Mouse (Mus musculus) C2C12 (cell line): ENCODE data around the gene Emp2. TPM values are rescaled to one million over a fixed set of nuclear protein-coding genes. Genes with fewer than 3 reads are reported as not detected.
A peak's percentile ranks its signal among the peaks of the same experiment; 100 is the strongest.

ENCODE experiments used
- H3K27me3 ChIP-seq: one replicate; pipeline ENCODE4 v1.6.1; 2011; ENCODE audit not compliant: control insufficient read depth, insufficient read depth, insufficient read length
- H3K36me3 ChIP-seq: one replicate; pipeline ENCODE4 v1.6.1; 2011; ENCODE audit not compliant: control insufficient read depth, insufficient read depth
- H3K4me3 ChIP-seq: one replicate; pipeline ENCODE4 v1.5.1; 2011; ENCODE audit warnings: mild to moderate bottlenecking, control low read depth; ENCODE audit not compliant: poor library complexity, insufficient read depth, severe bottlenecking
- H3K79me2 ChIP-seq: one replicate; pipeline ENCODE4 v1.6.1; 2011; ENCODE audit not compliant: control insufficient read depth, insufficient read depth
- H3K79me3 ChIP-seq: one replicate; pipeline ENCODE4 v1.6.1; 2011; ENCODE audit warnings: low read depth, control low read depth
- H3ac ChIP-seq: one replicate; pipeline ENCODE3; 2011; ENCODE audit warnings: low read depth; ENCODE audit not compliant: control insufficient read depth, insufficient read length
- CEBPB ChIP-seq: IDR thresholded peaks from one replicate; pipeline ENCODE4 v1.6.1; 2011; ENCODE audit warnings: low read depth, mild to moderate bottlenecking, control low read depth, moderate library complexity
- CTCF ChIP-seq: IDR thresholded peaks from one replicate; pipeline ENCODE4 v1.5.1; 2011; ENCODE audit not compliant: control insufficient read depth, insufficient read depth, insufficient read length
- FOSL1 ChIP-seq: IDR thresholded peaks from one replicate; pipeline ENCODE4 v1.8.0; 2011; ENCODE audit warnings: mild to moderate bottlenecking, low read length; ENCODE audit not compliant: poor library complexity, insufficient read depth, severe bottlenecking
- MAX ChIP-seq: IDR thresholded peaks from one replicate; pipeline ENCODE4 v1.6.1; 2011; ENCODE audit warnings: mild to moderate bottlenecking, control low read depth
- MYOD1 ChIP-seq: IDR thresholded peaks from one replicate; pipeline ENCODE4 v1.6.1; 2011; ENCODE audit warnings: low read depth; ENCODE audit not compliant: control insufficient read depth, insufficient read length
- MYOG ChIP-seq: IDR thresholded peaks from one replicate; pipeline ENCODE4 v1.6.1; 2011; ENCODE audit not compliant: control insufficient read depth, insufficient read length; ENCODE audit errors: extremely low read depth
- USF1 ChIP-seq: IDR thresholded peaks from one replicate; pipeline ENCODE4 v1.6.1; 2011; ENCODE audit warnings: low read depth, mild to moderate bottlenecking, control low read depth, moderate library complexity
- long read RNA-seq, 2 experiments: library from polyadenylated mRNA; unstranded; transcript quantifications; one replicate each; pipeline ENCODE4 v2.0.0; 2019 to 2020
- polyA plus RNA-seq: library from polyadenylated mRNA; unstranded; fragments of >200 nt; fragmentation: generic; extraction: Trizol; gene quantifications from one replicate; pipeline ENCODE4 v1.2.1, GENCODE M21; 2012; ENCODE audit warnings: missing spikeins

The Emp2 gene
- 41.2 TPM for polyA plus RNA-seq
- long read RNA-seq, experiment 1, transcript Emp2-201 (5 exons, 3,440 nt), result major isoform, 74 of 99 reads
- long read RNA-seq, experiment 1, partial matches to known transcripts, result 4 of 99 reads
- long read RNA-seq, experiment 1, other reads (novel, unspliced or antisense), result 21 of 99 reads
- long read RNA-seq, experiment 2, transcript Emp2-201 (5 exons, 3,440 nt), result major isoform, 219 of 272 reads
- long read RNA-seq, experiment 2, partial matches to known transcripts, result 8 of 272 reads
- long read RNA-seq, experiment 2, other reads (novel, unspliced or antisense), result 45 of 272 reads

DNA sequence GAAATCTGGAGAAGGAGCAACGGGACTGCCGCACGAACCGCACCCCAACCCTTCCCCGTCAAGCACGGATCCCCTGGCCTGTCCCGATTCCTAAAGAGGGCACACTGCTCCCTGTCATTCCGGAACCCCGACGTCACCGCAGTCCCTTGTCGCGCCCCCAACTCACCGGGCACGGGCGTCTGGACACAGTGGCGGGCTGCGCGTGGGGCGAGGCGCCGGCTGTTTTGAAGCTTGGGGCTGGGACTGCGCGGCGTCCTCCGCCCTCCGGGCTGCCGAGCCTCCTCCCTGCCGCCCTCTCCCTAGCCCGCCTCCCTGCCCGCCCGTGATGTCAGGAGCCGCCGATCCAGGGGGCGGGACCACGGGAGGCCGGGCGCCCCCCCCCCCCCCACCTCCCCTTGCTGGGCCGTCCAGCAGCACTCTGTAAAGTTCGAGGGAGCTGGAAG lies at the start of gene Emp2:
TSS of gene Emp2 (minus strand) at position 323 of the 443 bp plus-strand sequence.
- Histone ChIP-seq H3K79me2 (peaks cover 44% of the 10 kb centered on the region), H3K79me3 (peaks cover 10% of the 10 kb centered on the region), H3K27me3 (no peaks in the 10 kb centered on the region), H3K4me3 (peak within 1 kb of the TSS; percentile 49), H3ac (peak within 1 kb of the TSS; percentile 72), H3K36me3 (no peaks in the 10 kb centered on the region)
- no peak for TF ChIP-seq FOSL1
- TF ChIP-seq USF1, result no peak

DNA sequence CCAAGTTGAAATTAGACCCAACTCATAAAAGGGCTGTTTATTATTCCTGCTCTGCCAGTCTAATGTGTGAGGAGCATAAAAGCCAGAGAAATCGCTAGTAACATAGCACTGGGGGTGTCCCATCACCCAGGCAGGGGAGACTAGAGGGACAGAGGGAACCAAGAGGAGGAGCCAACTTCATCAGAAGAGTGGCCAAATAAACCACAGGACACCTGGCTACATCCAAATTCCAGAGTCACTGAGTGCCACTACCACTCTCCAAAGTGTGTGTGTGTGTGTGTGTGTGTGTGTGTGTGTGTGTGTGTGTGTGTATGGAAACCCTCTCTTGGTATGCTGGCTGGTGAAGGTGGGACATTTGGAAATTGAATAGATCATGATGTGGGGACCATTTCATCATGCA lies 49.3 kb upstream of the Emp2 start:
- Histone ChIP-seq H3ac (no peak overlapping the region), H3K79me3 (no peaks in the 10 kb centered on the region), H3K36me3 (no peaks in the 10 kb centered on the region), H3K4me3 (no peak overlapping the region), H3K79me2 (no peaks in the 10 kb centered on the region), H3K27me3 (no peaks in the 10 kb centered on the region)
- no peak for TF ChIP-seq CEBPB
- TF ChIP-seq USF1, result no peak
- TF ChIP-seq FOSL1, result no peak
- no peak for TF ChIP-seq MYOD1
- TF ChIP-seq MAX, result no peak
- TF ChIP-seq CTCF, result no peak
- TF ChIP-seq MYOG, result no peak

DNA sequence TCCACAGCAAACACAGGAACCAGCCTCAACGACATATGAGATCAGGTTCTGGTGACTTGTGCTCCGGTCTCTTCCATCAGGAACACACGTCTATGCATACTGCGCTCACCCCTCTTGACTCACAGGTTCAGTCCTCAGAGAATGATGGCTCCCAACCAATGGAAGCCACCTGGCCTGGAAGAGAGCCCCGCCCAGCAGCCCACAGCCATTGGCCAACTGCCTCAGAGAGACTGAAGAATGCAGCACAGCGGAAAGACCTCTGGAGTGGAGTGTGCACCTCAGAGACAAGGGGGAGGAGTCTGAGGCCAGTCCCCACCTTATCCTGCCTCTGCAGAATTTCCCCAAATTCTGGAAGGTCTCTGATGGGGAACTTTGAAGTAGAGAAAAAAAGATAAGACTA lies 45.5 kb upstream of the Emp2 start:
- Histone ChIP-seq H3K79me2 (no peaks in the 10 kb centered on the region), H3K79me3 (no peaks in the 10 kb centered on the region), H3K27me3 (no peaks in the 10 kb centered on the region), H3K4me3 (no peak overlapping the region), H3ac (no peak overlapping the region), H3K36me3 (no peaks in the 10 kb centered on the region)
- no peak for TF ChIP-seq MYOD1

DNA sequence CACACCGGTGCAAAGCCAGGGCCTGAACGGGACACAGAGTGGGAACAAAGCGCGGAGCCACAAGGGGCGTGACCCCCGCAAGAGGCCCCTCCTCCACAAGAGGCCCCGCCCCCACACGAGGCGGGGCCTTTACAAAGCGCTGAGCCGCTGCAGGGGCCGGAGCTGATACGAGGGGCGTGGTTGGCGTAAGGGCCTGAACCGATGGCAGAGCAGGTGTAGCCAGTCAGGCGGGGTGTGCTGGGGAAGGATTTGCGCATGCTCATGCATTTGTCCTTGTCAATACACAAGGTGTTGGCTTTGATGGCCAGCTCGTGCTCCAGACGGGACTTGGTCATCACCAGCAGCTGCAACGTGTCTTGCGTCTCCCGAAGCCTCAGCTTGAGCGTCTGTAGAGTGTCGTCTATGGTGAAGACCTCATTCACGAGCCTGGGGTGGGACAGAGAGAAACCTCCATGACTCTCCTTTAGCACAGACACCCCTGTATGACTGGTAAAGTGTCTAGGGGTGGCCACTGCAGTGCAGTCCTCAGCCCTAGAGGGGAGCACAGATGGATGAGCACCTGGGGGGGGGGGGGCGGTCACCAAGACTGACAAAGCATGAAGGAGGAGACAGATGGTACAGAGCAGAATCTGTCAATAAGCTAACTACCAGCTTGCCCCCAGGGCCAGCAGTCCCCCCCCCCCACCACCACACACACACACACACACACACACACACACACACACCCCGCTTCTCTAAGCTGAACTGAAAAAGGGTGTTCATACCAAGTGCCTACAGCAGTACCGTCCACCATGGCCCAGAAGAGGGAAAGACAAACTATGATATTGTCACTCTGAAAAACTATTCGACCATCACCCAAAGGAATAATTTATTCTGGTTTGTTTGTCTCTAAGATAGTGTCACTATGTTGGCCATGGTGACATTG lies 44.5 kb upstream of the Emp2 start:
- no peak for TF ChIP-seq FOSL1
- TF ChIP-seq MYOD1, result no peak
- TF ChIP-seq USF1, result no peak
- no peak for TF ChIP-seq CTCF
- TF ChIP-seq MYOG, result no peak
- no peak for TF ChIP-seq MAX
- no peak for TF ChIP-seq CEBPB
- H3K4me3 ChIP-seq, result no peak overlapping the region

DNA sequence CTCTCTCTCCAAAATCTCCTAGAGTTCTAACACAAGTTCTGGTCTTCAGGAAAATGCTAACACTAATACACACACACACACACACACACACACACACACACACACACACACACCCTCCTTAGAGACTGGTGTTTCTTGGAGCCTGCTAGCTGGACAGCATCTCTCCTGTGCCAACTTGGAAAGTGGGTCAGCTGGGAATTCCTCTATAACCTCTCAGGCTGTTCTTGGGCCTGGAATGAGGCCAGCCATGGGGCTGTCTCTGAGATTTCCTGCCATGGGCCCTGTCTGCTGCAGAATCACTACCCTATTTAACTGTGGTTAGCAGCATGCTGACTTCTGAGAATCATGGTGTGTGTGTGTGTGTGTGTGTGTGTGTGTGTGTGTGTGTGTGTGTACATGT lies 41.2 kb upstream of the Emp2 start:
- H3ac ChIP-seq, result no peak overlapping the region
- no peaks in the 10 kb centered on the region for H3K79me3 ChIP-seq
- H3K4me3 ChIP-seq, result no peak overlapping the region
- no peaks in the 10 kb centered on the region for H3K79me2 ChIP-seq
- no peaks in the 10 kb centered on the region for H3K27me3 ChIP-seq
- H3K36me3 ChIP-seq, result no peaks in the 10 kb centered on the region
- TF ChIP-seq CEBPB (no peak), USF1 (no peak), MYOG (no peak), CTCF (no peak), FOSL1 (no peak), MYOD1 (no peak), MAX (no peak)

More for the DNA sequence above, 44.5 kb upstream of the Emp2 start:
- no peak overlapping the region for H3ac ChIP-seq
- H3K79me2 ChIP-seq, result no peaks in the 10 kb centered on the region
- H3K36me3 ChIP-seq, result no peaks in the 10 kb centered on the region
- no peaks in the 10 kb centered on the region for H3K79me3 ChIP-seq
- H3K27me3 ChIP-seq, result no peaks in the 10 kb centered on the region

DNA sequence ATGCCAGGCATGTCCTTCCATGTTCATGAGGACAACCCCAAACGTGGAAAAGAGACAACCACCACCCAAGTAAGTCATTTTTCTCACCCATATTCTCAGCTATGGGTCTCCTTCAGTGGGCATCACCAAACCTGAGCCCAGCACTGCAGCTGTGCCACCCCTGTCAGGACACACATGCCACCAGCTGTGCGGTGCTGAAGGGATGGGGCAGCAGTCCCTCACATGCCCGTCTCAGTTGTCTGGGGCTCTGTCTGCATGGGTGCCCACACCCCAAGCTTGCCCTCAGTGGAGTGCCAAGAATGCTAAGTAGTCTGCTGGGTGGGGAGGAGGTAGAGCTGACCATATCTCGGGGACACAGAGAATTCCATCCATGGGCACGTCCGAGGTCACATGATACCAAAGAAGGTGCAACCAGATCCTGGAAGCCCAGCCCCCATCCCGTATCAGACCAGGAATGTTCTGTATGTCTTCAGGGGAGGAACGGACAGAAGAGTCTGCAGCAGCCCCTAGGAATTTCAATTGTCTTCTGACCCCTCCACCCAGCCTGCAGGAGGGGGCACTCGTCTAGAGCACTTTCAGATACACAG lies 37.4 kb upstream of the Emp2 start:
- no peak overlapping the region for H3K4me3 ChIP-seq
- H3K79me3 ChIP-seq, result no peaks in the 10 kb centered on the region
- no peaks in the 10 kb centered on the region for H3K79me2 ChIP-seq
- no peak overlapping the region for H3ac ChIP-seq
- TF ChIP-seq USF1, result no peak
- no peak for TF ChIP-seq FOSL1
- no peak for TF ChIP-seq MYOD1
- no peak for TF ChIP-seq MAX
- TF ChIP-seq CTCF, result no peak
- no peaks in the 10 kb centered on the region for H3K36me3 ChIP-seq
- no peaks in the 10 kb centered on the region for H3K27me3 ChIP-seq
